Mouse (Mus musculus) MEL (cell line): Measurements from ENCODE around the gene Mrto4.

Experiments used
- CTCF ChIP-seq, 3 experiments: IDR thresholded peaks in 2 of 3; conservative IDR thresholded peaks in 1 of 3; 2 replicates each; pipeline ENCODE4 v1.5.1; 2011 to 2012; ENCODE audit warnings: low read length in 3 of 3, low read depth in 2 of 3, mild to moderate bottlenecking in 2 of 3, improper control_type of control experiment in 1 of 3, inconsistent platforms in 1 of 3, mixed read lengths in 1 of 3, moderate library complexity in 1 of 3; ENCODE audit not compliant: control insufficient read depth in 1 of 3, insufficient read depth in 1 of 3, poor library complexity in 1 of 3, severe bottlenecking in 1 of 3
- ELF1 ChIP-seq: IDR thresholded peaks from 2 replicates; pipeline ENCODE4 v1.6.1; 2014; ENCODE audit warnings: low read depth, mild to moderate bottlenecking, inconsistent platforms, low read length, improper control_type of control experiment, moderate library complexity
- EP300 ChIP-seq, 2 experiments: IDR thresholded peaks; 2 replicates each; pipeline ENCODE4 v1.6.1; 2011; ENCODE audit warnings: improper control_type of control experiment in 2 of 2, low read length in 2 of 2, low read depth in 1 of 2, mild to moderate bottlenecking in 1 of 2
- GATA1 ChIP-seq: IDR thresholded peaks from 2 replicates; pipeline ENCODE4 v1.6.1; 2011; ENCODE audit warnings: low read depth, low read length, improper control_type of control experiment
- MAX ChIP-seq: IDR thresholded peaks from 2 replicates; pipeline ENCODE4 v1.6.1; 2011; ENCODE audit warnings: low read length, improper control_type of control experiment
- NELFE ChIP-seq: IDR thresholded peaks from 2 replicates; pipeline ENCODE4 v1.6.1; 2011; ENCODE audit warnings: low read depth, low read length, improper control_type of control experiment
- POLR2A ChIP-seq, 2 experiments: IDR thresholded peaks; 2 replicates each; pipeline ENCODE4 v1.6.1; 2011 to 2012; ENCODE audit warnings: low read length in 2 of 2, mild to moderate bottlenecking in 2 of 2, control low read depth in 1 of 2, improper control_type of control experiment in 1 of 2, low read depth in 1 of 2, moderate library complexity in 1 of 2; ENCODE audit not compliant: control insufficient read depth in 1 of 2, insufficient read depth in 1 of 2, poor library complexity in 1 of 2
- RAD21 ChIP-seq: IDR thresholded peaks from 2 replicates; pipeline ENCODE4 v1.6.1; 2011; ENCODE audit warnings: mild to moderate bottlenecking, low read depth, low read length, improper control_type of control experiment

DNA sequence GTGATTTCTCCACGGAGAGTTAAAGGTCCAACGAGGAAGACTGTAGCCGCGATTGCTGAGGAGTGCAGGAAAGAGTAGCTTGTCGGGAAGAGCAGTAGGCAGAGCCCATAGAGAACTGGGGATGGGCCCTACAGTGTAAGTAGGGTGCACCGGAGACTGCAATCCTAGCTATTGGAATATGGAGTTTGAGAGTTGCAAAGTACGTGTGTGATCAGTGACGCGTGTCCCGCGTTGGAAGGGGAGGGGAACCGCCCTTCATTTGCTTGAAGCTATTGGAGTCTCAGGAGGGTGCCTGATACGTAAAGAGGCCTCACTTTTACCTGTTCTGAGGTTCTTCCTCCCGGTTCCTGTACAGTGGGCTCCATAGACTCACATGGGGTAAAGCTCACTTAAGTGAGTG, 40.7 kb downstream of the Mrto4 start:
- TF ChIP-seq NELFE: no peak
- TF ChIP-seq CTCF (IDR thresholded peaks at IDR 0.05 in 2 of 3, conservative IDR thresholded peaks at IDR 0.05 in 1 of 3; ENCODE audit: control insufficient read depth in 1 of 3, insufficient read depth in 1 of 3, low read depth in 2 of 3, low read length in 3 of 3, poor library complexity in 1 of 3, severe bottlenecking in 1 of 3): no peak
- TF ChIP-seq GATA1: 0 out of 2 replicates have a peak, but pooled peaks have one; percentile 12
- no peak for TF ChIP-seq POLR2A (IDR thresholded peaks at IDR 0.05; ENCODE audit: control insufficient read depth in 1 of 2, insufficient read depth in 1 of 2, low read depth in 1 of 2, low read length in 2 of 2, poor library complexity in 1 of 2)
- no peak for TF ChIP-seq ELF1
- TF ChIP-seq EP300 (IDR thresholded peaks at IDR 0.05; ENCODE audit: low read depth in 1 of 2, low read length in 2 of 2): no peak
- TF ChIP-seq RAD21: no peak
- TF ChIP-seq MAX: peak; percentile 49; the same call in 1 of the 2 replicates
